Mouse (Mus musculus) embryonic fibroblast, embryonic 13.5 days (primary cell): ENCODE results near the gene Rap2b.

ENCODE experiments used
- CTCF ChIP-seq: IDR thresholded peaks from 2 replicates; pipeline ENCODE4 v1.5.1; 2011; ENCODE audit warnings: mild to moderate bottlenecking, control low read depth, low read length, moderate library complexity, borderline replicate concordance; ENCODE audit not compliant: insufficient read depth
- POLR2A ChIP-seq: IDR thresholded peaks from 2 replicates; pipeline ENCODE4 v1.6.1; 2011; ENCODE audit warnings: low read depth, mild to moderate bottlenecking, control low read depth, low read length, moderate library complexity

DNA sequence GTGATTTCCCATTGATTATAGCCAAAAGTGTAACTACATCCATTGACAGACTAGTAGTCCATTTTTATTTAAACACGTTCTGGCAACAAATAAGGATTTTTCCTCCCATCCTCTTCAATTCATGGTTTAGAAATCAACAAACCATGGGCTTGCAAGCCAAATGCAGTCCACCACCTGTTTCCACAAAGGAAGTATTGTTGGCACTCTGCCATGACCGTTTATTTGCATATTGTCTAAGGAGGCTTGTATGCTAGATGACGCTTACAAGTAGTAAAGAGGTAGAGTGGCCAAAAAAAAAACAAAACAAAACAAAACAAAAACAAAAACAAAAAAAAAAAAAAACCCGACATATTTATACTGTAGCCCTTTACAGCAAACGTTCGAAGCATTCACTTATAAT lies 3.3 kb upstream of the Rap2b start:
- TF ChIP-seq CTCF (no peak), POLR2A (no peak)
